Mouse (Mus musculus) c-Kit-positive CD71-positive TER-119-negative erythroid progenitor cells, embryonic 14.5 days (primary cell): ENCODE measurements around the gene Trpm3.

Experiments
- DNase-seq: peaks from one replicate; pipeline ENCODE4 v3.0.0-alpha.2; 2013; ENCODE audit warnings: low read depth

Trpm3 gene

DNA sequence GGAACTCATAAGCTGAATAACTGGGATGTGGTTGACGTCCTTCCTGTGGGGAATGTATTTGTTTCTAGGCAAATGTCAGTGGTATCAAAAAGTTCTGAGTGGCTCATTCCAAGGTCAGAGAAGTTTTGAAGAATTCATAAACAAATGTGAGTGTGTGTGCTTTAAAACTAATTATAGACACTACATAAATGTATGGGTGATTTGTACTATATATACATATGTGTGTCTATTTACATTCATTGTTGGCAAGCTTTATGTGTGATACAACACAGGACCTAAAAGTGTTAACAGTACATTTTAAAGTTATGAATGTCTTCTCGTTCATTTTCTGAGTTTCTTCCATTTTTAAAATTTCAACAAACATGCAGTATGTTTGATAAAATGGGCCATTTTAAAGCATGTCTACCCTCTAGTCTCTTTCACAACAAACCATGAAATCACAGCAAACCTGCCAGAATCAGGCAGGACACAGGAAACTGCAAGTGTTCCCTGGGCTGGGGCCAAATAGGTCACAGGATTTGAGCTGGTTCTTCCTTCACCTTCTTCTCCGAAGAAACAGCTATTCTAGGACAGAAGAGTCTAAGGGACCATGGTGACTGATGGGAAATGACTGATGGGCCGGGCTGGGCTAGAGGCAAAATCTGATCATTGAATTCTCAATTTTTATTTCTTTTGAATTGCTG is 334.3 kb downstream of the Trpm3 start:
- DNase-seq: no peak

GRCm38 (mm10) chr19:22478295-22478989 is 339.6 kb downstream of the Trpm3 start:
- DNase-seq: no peak

DNA sequence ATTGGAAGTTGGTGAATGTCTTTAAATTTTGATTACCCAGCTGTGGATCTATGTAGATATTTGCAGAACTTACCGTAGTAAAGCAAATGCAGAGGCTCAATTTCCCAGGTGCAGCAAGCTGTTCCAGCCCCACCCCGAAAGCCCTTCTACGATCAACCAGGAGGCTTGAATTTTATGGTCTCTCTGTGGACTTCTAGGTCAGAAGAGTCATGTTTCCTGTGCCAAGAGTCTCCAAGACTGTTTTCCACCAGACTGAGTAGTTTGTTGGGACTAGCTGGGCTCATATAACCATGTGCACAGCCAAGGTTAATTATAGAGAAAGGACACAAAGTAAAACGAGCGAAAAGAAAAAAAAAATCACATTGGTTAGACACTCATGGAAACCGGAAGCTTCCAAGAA is 364.6 kb downstream of the Trpm3 start:
- DNase-seq: no peak

DNA sequence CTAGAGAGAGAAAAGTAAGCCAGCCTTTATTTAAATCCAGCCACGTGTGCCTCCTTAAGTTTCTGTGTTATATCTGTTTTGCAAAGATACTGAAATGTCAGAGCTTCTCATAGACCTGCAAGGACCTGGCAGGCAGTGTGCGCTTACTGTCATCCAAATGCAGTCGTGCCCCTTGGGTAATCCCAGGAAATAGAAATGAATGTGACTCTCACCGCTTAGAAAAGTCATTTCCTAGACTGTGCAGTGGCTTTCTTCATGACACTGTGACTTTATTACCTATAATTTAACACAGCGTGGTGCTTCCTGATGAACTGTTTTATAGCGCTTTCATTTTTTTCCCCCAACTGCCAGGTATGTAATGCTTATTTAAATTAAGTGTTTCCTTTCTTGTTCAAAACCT is 379.7 kb downstream of the Trpm3 start:
- DNase-seq: no peak

- DNase-seq: no peak
Observed at GRCm38 (mm10) chr19:22527944-22528343, 389.1 kb downstream of the Trpm3 start.

GRCm38 (mm10) chr19:22542990-22543709 is 404.3 kb downstream of the Trpm3 start:
- no peak for DNase-seq

DNA sequence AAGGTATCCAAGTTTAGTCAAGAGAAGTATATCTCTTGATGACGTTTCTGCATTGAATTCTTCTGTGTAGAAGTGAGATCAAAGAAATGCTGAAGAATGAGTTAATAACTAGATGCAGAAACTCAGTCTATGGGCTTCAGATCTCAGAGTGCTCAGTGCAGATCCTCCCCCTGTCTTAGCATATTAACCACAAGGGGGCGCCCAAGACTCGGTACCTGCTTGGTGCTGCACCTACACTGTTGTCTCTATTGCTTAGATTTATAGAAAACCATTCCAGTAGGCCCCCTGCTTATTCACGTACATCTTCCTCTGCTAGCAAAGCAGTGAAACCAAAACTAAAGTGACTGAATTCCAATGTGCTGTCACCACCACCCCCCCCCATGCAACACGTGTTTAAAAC is 413.3 kb downstream of the Trpm3 start:
- peak; percentile 14 for DNase-seq

DNA sequence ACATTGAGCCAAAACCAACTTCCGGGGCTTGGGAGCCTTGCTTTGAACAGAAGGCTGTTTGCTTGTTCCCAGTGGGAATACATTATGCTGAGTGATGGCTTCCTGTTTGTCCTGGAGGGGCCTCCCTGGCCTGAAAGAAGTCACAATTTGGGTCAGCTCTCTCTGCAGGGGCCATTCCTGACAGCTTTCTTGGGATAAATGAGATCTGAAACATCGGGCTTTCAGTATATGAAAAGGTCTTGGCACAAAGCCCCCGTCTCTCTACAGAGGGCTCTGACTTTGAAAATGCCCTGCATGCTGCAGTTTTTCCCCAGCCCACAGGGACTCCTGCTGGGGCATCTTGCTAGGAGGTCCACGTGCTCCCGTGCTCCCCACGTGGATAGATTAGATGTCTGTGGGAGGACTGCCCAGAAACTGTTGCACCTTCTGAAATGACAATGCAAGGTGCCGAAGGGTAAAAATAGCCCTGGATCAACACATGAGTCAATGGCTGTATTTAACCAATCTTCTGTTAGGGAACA is 415.6 kb downstream of the Trpm3 start:
- DNase-seq: no peak

DNA sequence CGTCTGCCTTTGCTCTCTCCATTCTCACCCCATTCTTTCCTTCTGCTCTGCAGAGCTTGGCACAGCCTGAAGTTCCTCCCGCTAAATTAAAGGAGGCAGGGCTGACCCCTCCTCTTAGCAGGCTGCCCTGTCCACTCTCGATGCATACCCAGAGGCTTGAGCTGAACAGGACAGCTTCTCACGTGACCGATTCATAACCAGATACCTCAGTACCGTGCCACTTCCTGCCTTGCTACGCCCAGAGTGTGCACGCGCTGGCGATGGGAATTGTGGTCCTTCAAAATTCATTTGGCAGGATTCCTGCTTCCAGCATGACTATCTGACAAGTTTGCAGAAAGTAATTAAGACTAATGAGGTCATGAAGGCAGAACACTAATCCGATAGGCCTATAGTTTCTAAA is 433.6 kb downstream of the Trpm3 start:
- DNase-seq: no peak

DNA sequence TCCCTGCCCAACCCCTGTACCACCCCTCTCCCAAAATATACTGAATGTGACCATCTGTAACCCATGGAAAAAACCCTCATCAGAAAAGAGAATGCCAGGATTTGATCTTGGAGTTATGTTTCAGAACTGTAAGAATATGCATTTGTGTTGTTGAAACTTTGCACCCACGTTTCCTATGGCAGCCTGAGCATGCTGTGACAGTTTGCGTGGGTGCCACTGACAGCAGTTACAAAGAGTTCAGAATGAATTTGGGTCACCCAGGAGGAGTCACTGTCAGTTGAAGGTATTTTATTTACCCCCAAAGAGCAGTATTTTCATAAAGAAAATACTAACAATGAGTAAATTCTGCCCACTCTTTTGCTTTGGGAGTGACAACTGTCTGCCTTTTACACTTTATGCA is 434.0 kb downstream of the Trpm3 start:
- no peak for DNase-seq

DNA sequence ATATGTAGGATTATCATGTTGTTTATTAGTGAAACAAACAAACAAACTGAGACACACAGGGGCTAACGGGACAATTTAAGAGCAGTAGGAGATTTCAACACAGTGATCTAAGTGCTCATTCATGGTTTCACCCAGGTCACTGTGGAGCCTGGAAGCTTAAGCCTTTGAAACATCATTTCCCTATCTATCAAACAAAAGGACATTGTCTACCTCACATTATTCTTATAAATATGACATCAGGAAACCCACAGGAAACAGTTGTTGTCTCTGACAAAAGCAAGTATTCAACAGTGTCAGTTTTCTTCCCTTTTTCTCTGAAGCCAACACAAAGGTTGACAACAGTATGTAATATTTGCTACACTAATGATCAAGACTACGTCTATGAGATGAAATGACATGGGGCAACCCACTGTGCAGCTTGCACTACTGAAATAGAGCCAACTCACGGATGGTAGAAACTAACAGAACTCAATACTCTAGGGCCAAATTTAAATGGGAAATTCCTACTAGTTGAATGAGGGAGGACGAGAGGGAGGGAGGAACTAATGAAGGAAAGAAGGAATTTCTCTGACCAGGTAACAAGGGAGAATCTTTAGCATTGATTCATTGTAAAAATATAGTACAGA is 443.4 kb downstream of the Trpm3 start:
- no peak for DNase-seq

DNA sequence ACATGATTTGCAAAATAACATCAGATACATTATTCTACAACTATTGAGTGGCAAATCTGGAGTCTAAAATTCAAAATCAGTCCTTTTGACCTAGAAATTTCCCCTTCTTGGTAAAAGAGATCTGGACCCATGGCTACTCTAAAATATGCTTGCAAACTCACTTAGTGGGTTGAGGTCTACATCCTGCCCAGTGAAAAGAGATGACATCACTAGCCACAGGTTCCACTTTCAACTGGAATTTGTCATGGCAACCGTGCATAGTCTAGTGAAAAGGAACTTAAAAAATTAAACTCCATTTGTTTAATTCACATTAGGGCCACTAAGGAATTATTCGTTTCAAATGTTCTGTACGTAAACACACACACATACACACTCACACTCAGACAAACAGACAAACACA is 455.6 kb downstream of the Trpm3 start:
- DNase-seq: no peak

- no peak for DNase-seq
Observed at GRCm38 (mm10) chr19:22595246-22595645, 456.4 kb downstream of the Trpm3 start.

GRCm38 (mm10) chr19:22596715-22597114 is 457.9 kb downstream of the Trpm3 start:
- no peak for DNase-seq

DNA sequence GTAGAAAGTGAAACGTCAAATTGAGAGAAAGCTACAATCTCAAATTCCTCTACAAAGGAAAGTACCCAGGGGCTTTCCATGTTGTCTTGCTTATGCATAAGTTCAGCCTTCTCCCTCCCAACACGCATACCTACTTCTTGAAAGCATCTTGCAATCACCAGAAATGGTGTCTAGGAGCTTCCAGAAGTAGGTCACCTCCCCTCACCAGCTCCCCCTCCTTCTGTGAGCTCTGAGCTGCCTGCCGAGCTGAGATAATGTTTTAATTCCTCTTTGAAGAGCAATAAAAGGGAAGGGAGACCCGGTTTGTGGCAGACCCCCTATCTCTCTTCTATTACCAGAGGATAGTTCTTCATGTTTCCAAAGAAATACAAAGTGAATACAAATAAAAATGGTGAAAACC is 465.5 kb downstream of the Trpm3 start:
- no peak for DNase-seq

- DNase-seq: no peak
Observed at GRCm38 (mm10) chr19:22607985-22608684, 469.3 kb downstream of the Trpm3 start.

DNA sequence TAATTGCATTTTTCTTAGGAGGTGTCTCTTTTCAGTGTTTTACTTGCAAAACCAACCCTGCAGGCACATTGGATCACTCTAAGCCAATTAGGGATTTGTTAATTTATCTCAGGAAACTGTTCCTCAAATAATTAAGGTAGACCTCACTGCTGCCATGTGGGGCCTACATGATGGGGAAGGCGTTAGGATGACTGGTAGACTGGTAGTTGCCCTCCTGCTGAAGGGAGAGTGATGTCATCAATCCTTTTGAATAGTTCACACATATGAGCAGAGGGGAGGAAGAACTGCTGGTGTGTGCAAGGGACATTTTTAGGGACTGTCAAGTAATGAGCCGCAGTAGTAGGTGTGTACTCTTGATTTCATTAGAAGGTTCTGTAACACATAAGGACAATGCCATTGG is 472.8 kb downstream of the Trpm3 start:
- DNase-seq: no peak

DNA sequence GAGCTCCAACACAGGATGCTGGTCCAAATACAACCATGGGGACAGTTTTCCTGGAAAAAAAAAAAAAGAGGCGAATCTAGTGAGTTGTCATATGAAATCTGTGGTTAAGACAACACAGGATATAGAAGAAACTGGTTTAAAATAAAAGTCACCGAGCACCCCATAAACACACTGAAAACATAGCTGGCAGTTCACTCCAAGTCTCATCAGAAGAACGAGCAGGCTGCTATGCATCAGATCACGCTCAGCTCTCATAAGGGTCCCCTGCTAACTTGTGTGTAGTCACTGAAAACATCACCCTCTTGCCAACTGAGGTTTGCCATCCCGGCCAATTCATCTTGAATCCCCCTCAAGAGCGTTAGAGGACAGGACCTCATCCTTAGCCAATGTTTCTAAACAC is 476.5 kb downstream of the Trpm3 start:
- DNase-seq: no peak

DNA sequence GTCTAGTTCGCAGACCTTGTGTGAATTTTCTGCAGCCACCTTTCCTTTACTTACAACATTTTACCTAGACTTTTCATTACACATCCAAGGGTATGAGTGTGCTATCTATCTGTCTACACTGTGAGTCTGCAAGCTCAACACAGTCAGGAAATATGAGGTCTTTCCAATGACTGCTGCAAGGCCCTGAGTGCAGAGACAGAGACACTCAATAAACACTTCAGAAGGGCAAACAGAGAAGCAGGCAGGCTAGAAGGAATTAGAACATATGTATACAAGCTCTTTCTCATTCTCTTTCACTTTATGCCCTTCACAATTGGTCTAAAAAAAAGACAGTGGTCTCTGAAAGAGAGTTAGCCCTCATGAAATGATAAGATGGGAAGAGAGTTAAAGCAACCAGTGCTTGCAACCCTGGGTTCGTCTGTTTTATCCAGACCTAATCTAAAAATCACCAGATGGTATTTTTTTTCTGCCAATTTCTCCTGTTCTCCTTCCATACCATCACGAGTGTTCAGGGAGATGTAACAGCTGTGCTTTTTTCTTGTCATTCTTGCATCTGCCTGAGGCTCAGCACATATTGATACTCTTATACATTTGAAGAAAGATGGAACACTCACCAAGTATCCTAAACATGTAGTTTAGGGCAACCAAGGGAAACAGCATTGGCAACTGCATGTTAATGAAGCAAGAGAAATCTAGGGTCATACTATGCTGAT is 486.1 kb downstream of the Trpm3 start:
- no peak for DNase-seq

GRCm38 (mm10) chr19:22628878-22629277 is 490.0 kb downstream of the Trpm3 start:
- DNase-seq: no peak

GRCm38 (mm10) chr19:22631316-22631715 is 492.5 kb downstream of the Trpm3 start:
- no peak for DNase-seq
